ENCODE assay signal across 10 mouse cellular contexts in the genomic region with DNA sequence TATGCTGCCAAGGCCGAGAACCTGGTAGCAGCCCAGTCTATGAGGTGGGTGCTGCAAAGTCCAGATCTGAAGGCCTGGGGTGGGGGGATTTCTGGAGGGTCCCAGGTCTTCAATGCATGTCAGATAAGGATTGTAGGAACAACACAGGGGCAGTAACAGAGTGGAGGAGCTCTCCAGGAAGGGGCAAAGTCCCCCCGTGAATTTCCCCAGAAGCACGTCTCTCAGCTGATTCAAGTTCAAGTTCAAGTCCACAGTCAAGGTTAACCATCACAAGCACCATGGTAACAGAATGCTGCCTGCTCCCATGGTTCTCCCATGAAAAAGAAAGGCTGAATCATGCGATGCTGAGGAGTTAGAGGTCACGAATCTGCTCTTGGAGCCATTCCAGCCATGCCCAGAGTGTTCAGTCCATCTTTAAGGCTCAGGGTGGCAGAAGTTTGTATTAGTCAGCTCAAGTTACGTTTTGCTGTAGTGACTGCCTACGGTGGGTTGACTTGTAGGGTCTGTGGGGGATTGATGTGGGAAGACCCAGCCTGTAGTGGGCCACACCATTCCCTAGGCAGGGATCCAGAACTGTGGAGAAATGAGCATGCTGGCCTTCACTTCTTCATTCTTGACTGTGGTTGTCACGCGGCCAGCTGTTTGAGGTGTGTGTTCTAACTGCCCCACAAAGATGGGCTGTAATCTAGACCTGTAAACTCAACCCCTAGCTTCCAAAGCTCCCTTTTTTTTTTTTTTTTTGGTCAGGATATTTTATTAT. TPM values are rescaled to one million over a fixed set of nuclear protein-coding genes. Genes with fewer than 3 reads are reported as not detected.
DNase-seq lines count a peak whose midpoint lies in the region; ATAC-seq lines count a peak whose summit lies in the region.
"Had no signal": no experiment of that assay in that cellular context is flagged by ENCODE, and none has a peak within 500 bp of the region (broad histone marks: within the 10 kb centered on the region; RNA-seq: fewer than 3 reads in every experiment).

No protein-coding gene starts in this region.

- no peaks in the 10 kb centered on the region for H3K36me3 ChIP-seq in kidney, embryonic 14.5 days (ENCODE audit: control insufficient read depth, insufficient read depth, low read length)
- H3K36me3 ChIP-seq in midbrain, embryonic 15.5 days (replicated peaks): no peaks in the 10 kb centered on the region
- H3K36me3 ChIP-seq: lung, embryonic 15.5 days; stomach, embryonic 15.5 days had no signal

- no peak overlapping the region for H3K4me3 ChIP-seq in kidney, embryonic 14.5 days (ENCODE audit: low read length)
- no peak overlapping the region for H3K4me3 ChIP-seq in midbrain, embryonic 15.5 days
- H3K4me3 ChIP-seq: lung, embryonic 15.5 days; stomach, embryonic 15.5 days had no signal

- H3K9me3 ChIP-seq in kidney, embryonic 14.5 days (ENCODE audit: control insufficient read depth, low read length): no peaks in the 10 kb centered on the region
- no peaks in the 10 kb centered on the region for H3K9me3 ChIP-seq in midbrain, embryonic 15.5 days
- H3K9me3 ChIP-seq: G1E; lung, embryonic 15.5 days; stomach, embryonic 15.5 days had no signal

- 0 out of 2 replicates have a peak, but pooled peaks cover under 1% of the 10 kb centered on the region for H3K4me1 ChIP-seq in kidney, embryonic 14.5 days (ENCODE audit: control insufficient read depth, insufficient read depth, low read length)
- H3K4me1 ChIP-seq in midbrain, embryonic 15.5 days: peaks cover 2% of the 10 kb centered on the region; the same call in 1 of the 2 replicates

- peak; percentile 21; the same call in 1 of the 2 replicates for ATAC-seq in kidney, embryonic 14.5 days (ENCODE audit: low FRiP score, low TSS enrichment)
- ATAC-seq in midbrain, embryonic 15.5 days (replicated peaks): no peak
- no peak for ATAC-seq in megakaryocyte progenitor cell, adult 5-6 weeks (replicated peaks; ENCODE audit: poor library complexity)

- H3K27ac ChIP-seq in kidney, embryonic 14.5 days (ENCODE audit: low read depth, low read length): no peak overlapping the region
- no peak overlapping the region for H3K27ac ChIP-seq in midbrain, embryonic 15.5 days
- H3K27ac ChIP-seq: lung, embryonic 15.5 days; stomach, embryonic 15.5 days had no signal

- intact Hi-C loops in left cerebral cortex, postnatal 14 days (cut with DNase I): loop anchor here (2.0 to 5.0 kb wide), 2 partner anchors 115 to 322 kb away; partner anchors contain the start of genes Gm17949 and Gtf2f1

- no peaks in the 10 kb centered on the region for H3K27me3 ChIP-seq in kidney, embryonic 14.5 days (ENCODE audit: control insufficient read depth, insufficient read depth, low read length)
- no peaks in the 10 kb centered on the region for H3K27me3 ChIP-seq in midbrain, embryonic 15.5 days (replicated peaks)
- H3K27me3 ChIP-seq: lung, embryonic 15.5 days; stomach, embryonic 15.5 days had no signal

- H3K4me2 ChIP-seq in kidney, embryonic 14.5 days (replicated peaks; ENCODE audit: low read depth, low read length): no peak overlapping the region
- peak overlapping the region; percentile 22; the same call in 1 of the 2 replicates for H3K4me2 ChIP-seq in midbrain, embryonic 15.5 days
- H3K4me2 ChIP-seq: lung, embryonic 15.5 days had no signal

- DNase-seq in kidney, postnatal 10 days: no peak
- peak; percentile 26 for DNase-seq in R1 (ENCODE audit: low read depth, low spot score)
- DNase-seq in adrenal gland, postnatal 10 days: peak; percentile 60
- no peak for DNase-seq in left cerebral cortex, postnatal 14 days (ENCODE audit: low spot score in 2 of 2)

- WGBS in kidney, embryonic 14.5 days: 65% methylated on average over 9 of the region's 9 CpGs
- 75% methylated on average over 9 of the region's 9 CpGs for WGBS in midbrain, embryonic 15.5 days

- H3K9ac ChIP-seq in kidney, embryonic 14.5 days (ENCODE audit: low read depth, low read length): no peak overlapping the region
- H3K9ac ChIP-seq in midbrain, embryonic 15.5 days: no peak overlapping the region
- H3K9ac ChIP-seq: lung, embryonic 15.5 days; stomach, embryonic 15.5 days had no signal

RNA-seq across cellular contexts. Expression of gene Adgre1, which starts 24.3 kb away (rescaled TPM):
- 1.7 and 4.8 TPM in 2 replicates for polyA plus RNA-seq in kidney, embryonic 14.5 days (2014; fragmentation: Nextera tagmentation; extraction: Ambion mirVana)
- 1 to 10 TPM; 5.7 to 6.7 TPM for total RNA-seq in adrenal gland, postnatal 10 days (2021)
- polyA plus RNA-seq in midbrain, embryonic 15.5 days (2015; fragmentation: Nextera tagmentation; extraction: Ambion mirVana): 3.9 and 4.5 TPM in 2 replicates
- total RNA-seq in megakaryocyte progenitor cell, adult 5-6 weeks (2015): 4.7 and 5.5 TPM in 2 replicates
- 10.7 and 14.8 TPM in 2 replicates for total RNA-seq in megakaryocyte progenitor cell, adult 5-6 weeks (2017)
- 1 to 10 TPM; 5.3 to 7.0 TPM for total RNA-seq in left cerebral cortex, postnatal 14 days (2021)

RNA-seq across cellular contexts. Expression of gene Vav1, which starts 55.3 kb away (rescaled TPM):
- polyA plus RNA-seq in kidney, embryonic 14.5 days (2014; fragmentation: Nextera tagmentation; extraction: Ambion mirVana): 1.3 and 1.7 TPM in 2 replicates
- total RNA-seq in adrenal gland, postnatal 10 days (2021): 1 to 10 TPM; 4.4 to 4.8 TPM
- polyA plus RNA-seq in midbrain, embryonic 15.5 days (2015; fragmentation: Nextera tagmentation; extraction: Ambion mirVana): 1.5 and 1.6 TPM in 2 replicates
- total RNA-seq in megakaryocyte progenitor cell, adult 5-6 weeks (2015): 79.5 and 87.2 TPM in 2 replicates
- total RNA-seq in megakaryocyte progenitor cell, adult 5-6 weeks (2017): 286 and 303 TPM in 2 replicates
- 1 to 10 TPM; 4.2 to 5.4 TPM for total RNA-seq in left cerebral cortex, postnatal 14 days (2021)

Comparison
In these comparisons a context has a peak if more than half of its experiments do, and no peak if none do; other contexts are left out.
1. DNase-seq: peak in R1 (single experiment) and adrenal gland, postnatal 10 days (single experiment); none in kidney, postnatal 10 days (single experiment) and left cerebral cortex, postnatal 14 days (0 of 2).
2. RNA of gene Vav1, which starts 55.3 kb away (total RNA-seq): 79.5 to 303 TPM in megakaryocyte progenitor cell, adult 5-6 weeks; 4.2 to 5.4 TPM in left cerebral cortex, postnatal 14 days and 4.4 to 4.8 TPM in adrenal gland, postnatal 10 days; every median in the first group is over 10 times any median in the second.